Mouse (Mus musculus) frontal cortex, postnatal 10 days (tissue): ENCODE measurements around the gene Mtmr2.
A peak's percentile ranks its signal among the peaks of the same experiment; 100 is the strongest.

Experiments used
- DNase-seq, 2 experiments: peaks; one replicate each; pipeline ENCODE4 v3.0.0; 2022; ENCODE audit warnings: low spot score in 2 of 2, mixed read lengths in 1 of 2

The Mtmr2 gene

DNA sequence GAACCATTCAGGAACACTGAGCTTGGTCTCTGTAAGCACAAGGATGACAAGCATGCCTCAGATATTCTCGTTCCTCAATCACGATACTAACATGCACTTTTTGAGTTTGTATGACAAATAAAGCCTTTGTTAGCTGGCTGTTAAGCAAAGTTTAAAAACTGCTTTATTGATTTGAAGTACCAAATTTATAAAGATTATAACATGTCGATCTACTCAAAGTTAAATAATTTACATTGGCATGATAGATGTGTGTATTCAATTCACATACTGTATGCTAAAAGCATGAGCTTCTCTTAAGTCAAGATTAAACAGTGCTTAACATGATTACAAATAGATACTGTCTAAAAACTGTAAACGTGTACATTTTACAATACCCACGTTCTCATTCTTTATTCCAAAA lies 59.4 kb downstream of the Mtmr2 start:
- DNase-seq, result no peak

DNA sequence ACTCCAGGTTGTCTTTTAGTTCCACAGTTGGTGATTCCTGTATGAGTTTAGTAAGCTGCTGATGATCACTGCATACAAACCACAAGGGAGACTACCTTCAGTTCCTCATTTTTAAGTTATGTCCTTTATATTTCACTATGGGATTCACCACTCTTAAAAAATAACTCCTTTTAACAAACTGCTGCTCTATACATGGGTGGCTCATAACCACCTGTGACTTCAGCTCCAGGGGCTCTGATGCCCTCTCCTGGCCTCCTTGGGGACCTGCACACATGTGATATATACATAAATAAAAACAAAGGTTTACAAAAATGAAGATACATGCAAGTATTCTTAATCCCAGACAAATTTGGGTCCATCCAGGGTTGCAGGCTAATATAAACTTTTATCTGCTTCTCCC lies 61.7 kb downstream of the Mtmr2 start:
- no peak for DNase-seq

DNA sequence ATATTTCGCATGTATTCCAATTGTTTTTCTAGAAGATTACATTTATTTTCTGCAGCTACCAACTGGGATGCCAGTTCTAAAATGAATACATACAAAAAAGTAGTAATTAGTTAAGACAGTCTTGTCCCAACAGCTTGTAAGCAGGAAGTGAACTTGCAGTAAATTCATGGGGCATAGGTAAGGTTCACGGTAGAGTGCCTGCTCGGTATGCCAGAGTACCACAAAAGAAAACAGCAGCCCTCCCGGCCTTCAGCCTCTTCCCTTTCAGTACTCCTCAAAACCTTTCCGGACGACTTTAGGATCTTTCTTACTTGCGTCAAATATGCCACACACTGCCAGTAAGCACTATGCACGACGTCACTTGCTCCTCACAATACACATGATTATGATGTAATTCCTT lies 70.2 kb downstream of the Mtmr2 start:
- DNase-seq, result no peak

DNA sequence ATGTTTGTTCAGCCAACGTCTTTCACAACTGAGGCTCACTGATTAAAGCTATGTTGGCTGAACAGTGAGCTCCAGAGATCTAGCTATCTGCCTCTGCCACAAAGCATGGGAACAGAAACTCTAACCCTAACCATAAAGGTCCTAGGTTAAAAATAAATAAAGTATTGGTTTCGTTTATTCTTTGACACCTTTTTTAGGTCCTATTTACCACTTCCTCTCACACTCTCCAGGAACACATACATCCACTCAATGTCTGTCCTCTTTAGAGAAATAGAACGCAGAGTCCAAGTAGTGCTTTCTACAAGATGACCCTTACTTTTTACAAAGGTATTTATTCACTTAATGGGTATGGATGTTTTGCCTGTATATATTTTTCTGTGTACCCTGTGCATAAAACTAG lies 72.6 kb downstream of the Mtmr2 start:
- DNase-seq, result no peak

DNA sequence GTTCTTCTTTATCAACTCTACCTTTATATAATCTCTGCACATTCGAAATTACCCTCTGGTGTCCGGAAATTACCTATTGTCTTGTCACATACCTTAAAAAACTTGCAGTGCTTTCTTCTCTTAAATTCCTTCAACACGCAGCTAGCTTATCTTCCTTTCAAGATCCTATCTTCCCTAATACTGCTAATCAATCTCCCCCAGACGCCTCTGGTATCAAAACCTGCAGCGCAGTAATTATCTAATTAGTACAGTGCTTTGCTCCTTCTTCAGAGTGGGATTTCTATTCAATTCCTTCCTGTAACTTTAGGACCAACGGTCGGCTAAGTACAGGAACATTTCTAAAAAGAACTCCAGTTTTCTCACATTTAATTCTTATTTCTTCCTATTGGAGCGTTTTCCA lies 77.7 kb downstream of the Mtmr2 start:
- no peak for DNase-seq

DNA sequence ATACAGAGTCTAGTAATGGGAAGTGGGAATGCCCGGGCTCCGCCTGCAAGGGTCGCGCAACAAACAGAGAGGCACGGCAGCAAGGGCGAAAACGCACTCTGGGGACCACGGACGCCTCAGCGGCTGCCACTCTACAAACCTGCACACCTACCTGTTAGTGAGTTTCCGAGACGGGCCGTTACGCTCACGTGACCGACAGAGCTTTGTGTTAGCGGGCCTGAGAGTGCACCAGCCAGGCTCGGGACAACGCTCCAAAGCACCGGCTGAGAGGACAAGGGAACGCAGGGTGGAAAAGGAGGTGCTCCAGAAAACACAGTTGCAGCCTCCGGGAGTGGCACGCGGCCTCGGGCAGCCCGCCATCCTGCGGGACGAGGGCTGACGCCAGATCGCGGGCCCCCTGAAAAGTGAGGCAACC lies 78.2 kb downstream of the Mtmr2 start:
- no peak for DNase-seq

DNA sequence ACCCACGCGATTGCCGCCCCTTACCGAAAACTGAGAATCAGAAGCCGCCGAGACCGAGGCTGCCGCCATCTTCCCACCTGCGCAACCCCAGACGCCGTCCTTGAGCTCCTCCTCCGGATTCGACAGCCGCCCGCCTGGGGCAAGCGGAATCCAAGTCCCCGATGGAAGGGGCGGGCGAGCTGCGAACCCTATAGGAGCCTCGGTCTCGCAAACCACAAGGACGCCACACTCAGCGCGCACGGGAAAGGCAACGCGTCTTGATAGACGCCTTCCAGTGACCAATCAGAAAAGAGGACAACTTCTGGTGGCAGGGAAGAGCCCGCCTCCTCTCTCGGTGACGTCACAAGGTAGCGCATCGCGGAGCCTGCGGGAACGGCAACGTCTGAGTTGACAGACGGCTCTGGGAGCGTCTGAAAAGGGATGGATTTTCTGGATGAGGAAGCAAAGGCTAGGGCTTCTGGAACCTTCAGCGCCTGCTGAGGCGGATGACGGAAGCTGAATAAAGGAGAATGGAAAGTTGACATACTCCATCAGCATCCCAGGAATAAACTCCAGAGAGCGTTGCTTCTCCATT lies 78.7 kb downstream of the Mtmr2 start, which contains the start of gene Cep57:
Gene Cep57 (minus strand): TSS at position 276 of the 574 bp plus-strand sequence.
- DNase-seq, result peak; percentile 95 to 96

DNA sequence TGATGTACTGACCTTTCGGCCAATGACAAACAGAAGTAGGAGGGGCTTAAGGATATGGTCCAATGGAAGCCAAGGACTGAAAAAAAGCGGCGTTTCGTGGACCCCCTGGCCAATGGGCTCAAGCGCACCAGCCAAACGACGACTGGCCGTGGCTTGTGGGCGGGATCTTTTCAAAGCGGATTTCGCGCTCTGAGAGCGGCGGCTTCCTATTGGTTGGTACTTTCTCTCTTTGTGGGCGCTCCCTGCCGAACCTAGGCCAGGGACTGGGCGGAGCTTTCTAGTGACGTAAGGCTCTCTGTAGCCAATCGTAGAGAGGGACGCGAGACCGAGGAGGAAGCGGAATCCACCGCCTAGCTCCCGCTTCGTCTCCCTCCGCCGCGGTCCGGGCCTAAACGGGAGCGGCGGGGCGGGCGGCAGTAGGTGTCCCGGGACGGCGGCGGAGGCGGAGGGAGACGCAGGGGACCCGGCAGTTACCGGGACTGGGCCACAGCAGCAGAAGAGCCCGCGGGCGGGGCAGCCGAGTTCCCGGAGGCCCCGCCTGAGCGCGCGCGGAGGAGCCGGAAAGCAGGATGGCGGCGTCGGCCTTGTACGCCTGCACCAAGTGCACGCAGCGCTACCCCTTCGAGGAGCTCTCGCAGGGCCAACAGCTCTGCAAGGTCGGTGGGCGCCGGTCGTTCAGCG lies 79.3 kb downstream of the Mtmr2 start, which contains the start of gene Fam76b:
Gene Fam76b (plus strand): TSS at position 311 of the 681 bp plus-strand sequence.
- DNase-seq, result peak; percentile 100

DNA sequence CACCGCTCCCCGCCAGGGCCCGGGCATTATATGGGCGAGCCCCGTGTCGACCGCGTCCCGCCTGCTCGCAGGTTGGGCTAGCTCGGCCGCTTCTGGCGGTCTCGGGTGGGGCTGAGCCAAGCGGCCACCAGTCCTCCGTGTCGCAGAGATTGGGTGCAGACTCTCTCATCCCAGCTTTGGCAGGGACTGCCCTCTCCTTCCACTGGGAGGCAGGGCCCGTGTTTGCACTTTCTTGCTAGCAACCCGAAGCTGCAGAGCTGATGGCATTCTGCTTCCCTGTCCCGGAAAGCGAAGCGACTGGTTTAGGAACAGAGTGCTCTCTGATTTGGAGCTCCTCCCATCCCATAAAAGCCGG lies 79.9 kb downstream of the Mtmr2 start:
- no peak for DNase-seq

DNA sequence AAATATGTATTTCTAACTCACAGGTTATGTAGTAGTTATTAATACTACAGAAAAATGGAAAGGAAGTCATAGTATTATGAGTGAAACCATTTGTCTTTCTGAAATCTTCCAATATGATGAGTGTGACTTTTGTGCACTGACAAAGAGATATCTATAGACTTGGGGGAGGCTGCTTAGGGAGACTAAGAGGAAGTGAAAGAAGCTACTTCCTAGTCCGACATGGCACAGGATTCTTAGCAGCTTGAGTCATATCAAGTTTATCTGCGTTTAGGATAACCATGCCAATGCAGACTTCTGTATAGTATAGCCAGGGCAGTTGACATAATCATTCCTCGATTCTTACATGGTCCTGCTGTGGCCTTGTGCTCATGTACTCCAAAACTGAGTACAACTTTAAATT lies 87.0 kb downstream of the Mtmr2 start:
- no peak for DNase-seq

DNA sequence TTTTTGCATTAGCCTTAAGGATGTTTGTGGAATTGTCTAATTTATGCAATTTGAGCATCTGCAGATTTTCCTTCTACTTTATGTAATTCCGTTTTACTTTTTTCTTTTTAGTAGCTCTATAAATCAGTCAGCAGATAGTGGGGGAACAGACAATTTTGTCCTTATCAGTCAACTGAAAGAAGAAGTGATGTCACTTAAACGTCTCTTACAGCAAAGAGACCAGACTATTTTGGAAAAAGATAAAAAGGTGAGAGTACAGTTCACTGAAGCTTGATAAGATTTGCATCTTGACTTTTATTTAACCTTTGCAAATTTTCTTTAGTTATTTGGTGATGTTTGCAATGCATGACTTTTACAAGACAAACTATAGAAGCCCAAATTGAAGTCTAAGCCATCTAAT lies 88.5 kb downstream of the Mtmr2 start:
- DNase-seq, result no peak

DNA sequence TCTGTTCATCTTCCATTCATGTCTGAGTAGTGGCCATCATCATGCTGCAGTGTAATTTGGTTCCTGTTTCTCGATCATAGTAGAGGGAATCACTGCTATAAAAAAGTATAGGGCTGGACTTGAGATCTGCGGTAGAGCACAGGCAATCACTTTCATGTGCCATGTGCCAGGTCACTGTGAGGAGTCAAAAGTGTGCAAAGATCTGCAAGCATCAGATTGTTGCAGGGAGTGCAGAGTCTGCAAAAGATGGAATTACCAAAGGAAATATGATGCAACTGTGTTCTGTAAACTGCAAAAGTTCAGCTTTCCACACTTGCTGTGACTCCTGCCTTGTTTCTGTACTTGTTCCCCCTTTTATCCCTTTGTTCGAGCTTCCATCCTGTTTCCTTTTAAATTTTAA lies 99.4 kb downstream of the Mtmr2 start:
- no peak for DNase-seq

DNA sequence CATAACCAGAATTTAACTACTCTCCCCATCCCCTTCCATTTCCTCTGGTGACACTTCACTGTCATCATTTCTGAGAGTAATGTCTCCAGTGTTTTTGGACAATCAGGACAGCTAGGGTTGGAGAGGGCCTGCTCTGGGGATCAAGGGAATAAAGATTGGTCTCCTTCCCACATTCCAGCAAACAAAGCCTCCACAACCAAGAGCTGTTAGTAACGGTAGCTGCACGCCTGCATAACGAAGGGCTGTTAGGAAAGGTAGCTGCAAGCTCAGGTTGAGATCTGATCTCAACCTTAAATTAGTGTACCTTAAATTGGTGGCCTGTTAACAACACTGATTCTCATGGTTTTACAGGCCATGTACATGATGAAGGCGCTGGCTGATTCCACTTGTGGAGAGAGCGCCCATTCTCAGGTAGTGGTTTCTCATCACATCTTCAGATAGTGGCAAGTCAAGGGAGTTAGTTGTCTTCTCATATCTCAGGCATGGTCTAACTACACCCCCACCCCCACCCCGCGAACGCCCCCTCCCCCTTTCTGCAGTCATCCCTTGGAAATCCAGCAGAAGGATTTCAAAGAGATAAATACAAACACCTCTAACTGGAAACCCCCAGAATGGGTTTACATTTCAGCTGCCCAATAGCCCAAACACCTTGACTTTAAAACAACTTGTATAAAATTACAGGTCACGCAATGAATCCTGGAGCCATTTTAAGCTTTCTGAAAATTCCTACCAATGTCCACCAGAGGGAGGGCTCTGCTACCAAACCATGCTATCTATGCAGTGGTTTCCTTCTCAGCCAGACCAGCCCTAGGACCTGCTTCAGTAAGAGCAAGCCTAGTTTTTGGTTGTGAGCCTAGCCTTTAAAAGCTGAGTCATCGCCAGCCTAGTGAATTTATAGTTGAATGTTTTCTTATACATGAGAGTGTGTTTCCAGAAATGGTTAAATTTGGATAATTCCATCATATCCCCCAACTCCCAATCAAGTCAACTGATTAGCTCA lies 100.6 kb downstream of the Mtmr2 start:
- peak; percentile 19 to 28 for DNase-seq

DNA sequence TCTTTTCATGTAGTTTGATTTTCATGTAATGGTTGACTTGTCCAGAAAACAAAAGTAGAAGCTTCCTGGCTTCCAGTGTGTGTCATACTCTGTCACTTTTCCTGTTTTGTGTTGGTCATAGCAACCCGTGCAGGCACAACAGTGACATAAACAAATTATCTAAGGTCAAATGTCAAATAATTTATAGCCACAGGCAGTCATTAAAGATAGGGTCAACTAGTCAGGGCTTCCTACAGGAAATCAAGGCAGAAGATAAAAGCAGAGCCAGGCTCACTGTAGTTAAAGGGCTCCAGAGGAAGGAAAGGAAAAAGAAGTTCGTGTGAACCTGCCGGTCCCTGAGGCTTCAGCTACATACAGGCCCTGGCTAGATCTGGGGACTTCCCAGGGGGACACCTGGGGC lies 105.7 kb downstream of the Mtmr2 start:
- DNase-seq, result no peak
